Mouse (Mus musculus): ENCODE results near the gene Atp5j2.

GRCm38 (mm10) chr5:145219981-145220380 lies 28.1 kb upstream of the Atp5j2 start:
- TF ChIP-seq CTCF (IDR thresholded peaks at IDR 0.05) (no peak), POLR2A (IDR thresholded peaks at IDR 0.05; ENCODE audit: insufficient read depth, low read depth, low read length) (no peak)
